ENCODE assay signal across 15 mouse cellular contexts in genomic region chr19:56995441-56995840, GRCm38 (mm10). TPM values are rescaled to one million over a fixed set of nuclear protein-coding genes. Genes with fewer than 3 reads are reported as not detected.
A peak's percentile ranks its signal among the peaks of the same experiment; 100 is the strongest.
DNase-seq lines count a peak whose midpoint lies in the region.
"Had no signal": no experiment of that assay in that cellular context is flagged by ENCODE, and none has a peak within 500 bp of the region (broad histone marks: within the 10 kb centered on the region; RNA-seq: fewer than 3 reads in every experiment).

No protein-coding gene starts in this region.

- DNase-seq in adrenal gland, adult 2 months: peak; percentile 48
- no peak for DNase-seq in adrenal gland, postnatal 4 days (ENCODE audit: low spot score in 2 of 2)
- DNase-seq in kidney, adult 18-20 months: peak; percentile 58
- no peak for DNase-seq in kidney, postnatal 4 days
- peak; percentile 83 for DNase-seq in kidney, adult 9 months
- DNase-seq in kidney, postnatal 25 days: peak; percentile 54 to 80
- DNase-seq in frontal cortex, postnatal 25 days (ENCODE audit: low spot score in 2 of 2): no peak
- DNase-seq in Muller cell, postnatal 12 days (ENCODE audit: inconsistent ontology term): no peak
- DNase-seq: cerebellum, adult 11-12 months; cerebellum, adult 9-11 months; gastrocnemius, postnatal 14 days had no signal

RNA-seq across cellular contexts. Expression of gene Afap1l2, which starts 12.6 kb away (rescaled TPM):
- total RNA-seq in adrenal gland, adult 2 months (2021): 10 to 100 TPM; 22.7 to 29.7 TPM
- polyA plus RNA-seq in adrenal gland, adult 2 months (2012; rRNA removed): 4.5 and 5.6 TPM in 2 replicates
- total RNA-seq in adrenal gland, postnatal 4 days (2021): 10 to 100 TPM; 20.5 to 20.6 TPM
- total RNA-seq: MEL had no signal
- polyA plus RNA-seq: activated CD4-positive, CD25-positive, alpha-beta regulatory T cell, adult 4 months; erythroblast, embryonic 14.5 days; inflammation-experienced regulatory T-cells, adult 6 months had no signal

Comparison
In these comparisons a context has a peak if more than half of its experiments do, and no peak if none do; other contexts are left out.
1. DNase-seq: peak in adrenal gland, adult 2 months (single experiment), kidney, adult 18-20 months (single experiment), kidney, adult 9 months (single experiment) and kidney, postnatal 25 days (2 of 2); none in adrenal gland, postnatal 4 days (0 of 2), kidney, postnatal 4 days (0 of 2), frontal cortex, postnatal 25 days (0 of 2) and Muller cell, postnatal 12 days (single experiment).